Mouse (Mus musculus) B cell, adult 2 months (primary cell): Measurements from ENCODE around the gene Cytip.
A peak's percentile ranks its signal among the peaks of the same experiment; 100 is the strongest.

Experiments used
- DNase-seq, 2 experiments: peaks; one replicate each; pipeline ENCODE4 v3.0.0; 2022

The Cytip gene

DNA sequence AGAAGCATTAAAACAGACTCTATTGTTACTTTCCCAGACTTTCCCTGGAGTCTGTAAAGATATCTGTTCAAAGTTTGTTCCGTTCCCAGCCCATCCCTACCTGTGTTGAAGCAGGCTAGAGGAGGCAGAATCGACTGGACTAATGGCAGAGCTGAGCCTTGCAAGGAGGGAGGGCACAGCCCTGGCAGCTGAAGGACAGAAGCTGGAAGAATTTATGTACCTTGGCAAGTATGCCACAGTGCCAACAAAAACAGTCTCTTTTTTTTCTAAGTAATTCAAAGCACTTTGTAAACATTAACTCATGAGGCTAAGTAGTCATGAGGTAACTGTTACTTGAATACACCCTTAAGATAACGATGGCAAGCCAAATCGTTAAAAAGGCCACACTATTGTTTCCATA, at the start of gene Cytip:
Gene Cytip (minus strand): TSS at position 187 of the 400 bp plus-strand sequence.
- DNase-seq: no peak

DNA sequence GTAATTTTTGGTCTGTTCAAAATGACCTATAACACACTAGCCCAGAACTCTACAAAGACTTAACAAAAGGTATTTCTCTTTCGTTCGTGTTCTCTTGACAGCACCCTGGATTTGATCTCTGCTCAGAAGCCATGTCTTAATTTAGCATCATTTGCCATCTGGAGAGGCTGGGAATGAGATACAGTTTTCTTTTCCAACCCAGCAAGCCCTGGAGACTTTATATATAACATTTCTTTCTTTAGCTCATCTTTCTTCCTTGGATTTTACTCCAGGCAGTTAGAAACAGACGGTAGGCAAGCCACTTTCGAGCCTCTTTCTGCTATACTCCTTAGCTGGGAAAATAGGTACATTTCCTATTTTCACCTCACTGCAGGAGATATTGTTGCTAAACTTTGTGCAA, 45.3 kb upstream of the Cytip start:
- DNase-seq: no peak

DNA sequence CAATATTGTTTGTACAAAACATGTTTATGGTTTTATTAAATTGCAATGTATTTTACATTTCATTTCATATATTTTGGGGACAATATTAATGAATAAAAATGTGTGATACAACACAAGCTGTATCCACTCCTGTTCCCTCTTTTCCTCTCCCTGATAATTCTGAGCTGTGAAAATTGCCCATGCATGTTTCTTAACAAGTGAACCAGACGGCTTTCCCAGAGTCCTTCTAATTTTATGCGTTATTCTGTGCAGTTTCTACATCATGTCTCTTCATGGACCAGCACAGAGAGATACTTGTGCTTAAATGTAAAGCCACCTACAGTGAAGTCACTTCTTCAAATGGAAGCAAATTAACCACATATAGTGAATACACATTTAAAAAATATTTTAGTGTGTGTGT, 42.2 kb upstream of the Cytip start:
- no peak for DNase-seq

DNA sequence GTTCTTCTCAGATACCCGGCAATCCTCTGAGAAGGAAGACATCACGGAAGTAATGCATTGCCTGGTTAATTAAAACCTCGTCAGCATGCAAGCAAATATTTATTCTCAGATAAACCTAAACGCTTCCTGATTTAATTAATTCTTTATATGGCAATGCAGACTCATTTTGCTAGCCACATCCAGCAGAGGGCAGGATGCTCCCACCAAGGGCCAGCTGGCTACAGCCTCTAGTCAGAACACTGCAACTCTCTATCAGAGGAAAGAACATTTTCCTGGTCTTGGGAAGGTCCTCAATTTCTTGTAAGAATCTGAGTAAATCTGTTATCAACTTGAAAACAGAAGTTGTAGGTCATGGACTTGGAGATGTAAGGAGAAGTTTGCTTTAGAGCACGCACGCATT, 4.1 kb upstream of the Cytip start:
- DNase-seq: peak; percentile 71 to 75

- peak in 1 of 2 experiments; percentile 22 for DNase-seq
These were observed 1.5 kb upstream of the Cytip start for GRCm38 (mm10) chr2:58196880-58197279.

DNA sequence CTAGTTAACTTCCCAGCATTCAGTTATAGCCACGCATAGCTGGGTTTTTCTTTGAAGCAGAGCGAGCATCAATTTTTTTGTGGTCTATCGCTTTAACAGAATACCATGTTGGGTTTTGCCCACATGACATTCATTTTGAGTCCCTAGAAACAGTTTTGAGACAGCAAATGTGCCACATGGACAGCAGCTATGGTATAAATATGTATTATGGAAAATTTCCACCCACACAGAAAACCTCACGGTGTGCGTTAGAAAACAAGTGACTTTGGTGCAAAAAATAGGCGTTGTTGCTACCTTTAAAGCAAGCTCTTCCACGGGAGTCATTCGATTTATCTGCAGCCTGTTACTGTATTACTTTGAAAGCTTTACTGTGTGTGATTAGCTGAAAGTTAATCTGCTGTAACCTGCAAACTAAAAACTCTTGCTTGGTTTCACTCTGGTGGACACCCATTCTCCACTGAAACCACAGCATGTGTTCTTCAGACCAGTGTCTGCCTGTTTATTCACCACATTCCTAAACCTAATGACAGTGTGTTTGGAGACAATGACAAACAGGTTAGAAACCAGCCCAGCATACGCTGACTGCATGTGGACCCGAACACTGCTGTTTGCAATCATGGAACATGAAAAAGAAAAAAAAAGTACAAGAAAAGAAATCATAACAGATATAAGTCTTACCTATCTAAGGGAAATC, 763 bp downstream of the Cytip start:
- DNase-seq: no peak

GRCm38 (mm10) chr2:58192160-58192559, 3.2 kb downstream of the Cytip start:
- no peak for DNase-seq

- no peak for DNase-seq
These were observed 5.8 kb downstream of the Cytip start for GRCm38 (mm10) chr2:58189501-58189900.

DNA sequence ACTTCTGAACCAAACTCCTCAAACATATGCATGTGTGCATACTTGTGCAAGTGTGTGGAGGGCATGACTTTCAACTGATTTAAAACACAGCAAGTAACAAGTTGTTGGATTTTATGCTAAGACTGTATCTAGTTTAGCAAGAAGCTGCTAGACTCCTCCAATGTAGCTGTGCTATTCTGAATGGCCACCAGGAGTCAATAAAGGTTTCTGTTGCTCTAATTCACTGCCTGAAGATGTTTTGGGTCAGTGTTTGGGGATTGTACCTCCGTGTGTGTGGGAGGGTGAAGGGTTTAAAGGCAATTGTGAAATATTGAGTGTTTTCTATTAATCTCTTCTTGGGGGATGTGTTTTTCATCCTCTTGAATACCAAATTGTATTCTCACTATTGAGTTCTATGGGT, 6.4 kb downstream of the Cytip start:
- DNase-seq: peak; percentile 35 to 43

- DNase-seq: no peak
These were observed 7.9 kb downstream of the Cytip start for GRCm38 (mm10) chr2:58187310-58188051.

DNA sequence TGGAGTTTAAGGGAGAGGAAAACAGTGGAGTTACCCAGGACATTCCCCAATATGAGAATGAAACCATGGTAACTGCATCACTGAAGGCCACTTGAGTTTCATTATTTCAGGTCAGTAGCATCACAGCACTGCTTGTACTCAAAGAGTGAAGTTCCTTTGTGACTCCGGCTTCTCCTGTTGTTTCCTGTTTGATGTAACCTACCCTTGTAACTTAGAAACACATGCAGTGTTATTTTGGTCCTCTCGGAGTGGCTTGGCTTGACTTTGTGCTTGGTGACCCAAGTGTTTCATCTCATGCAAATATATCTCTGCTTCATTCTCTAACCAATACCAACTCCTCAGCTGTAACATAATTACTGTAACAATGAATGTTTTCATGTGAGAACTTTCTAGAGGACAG, 11.1 kb downstream of the Cytip start:
- peak; percentile 48 to 62 for DNase-seq

DNA sequence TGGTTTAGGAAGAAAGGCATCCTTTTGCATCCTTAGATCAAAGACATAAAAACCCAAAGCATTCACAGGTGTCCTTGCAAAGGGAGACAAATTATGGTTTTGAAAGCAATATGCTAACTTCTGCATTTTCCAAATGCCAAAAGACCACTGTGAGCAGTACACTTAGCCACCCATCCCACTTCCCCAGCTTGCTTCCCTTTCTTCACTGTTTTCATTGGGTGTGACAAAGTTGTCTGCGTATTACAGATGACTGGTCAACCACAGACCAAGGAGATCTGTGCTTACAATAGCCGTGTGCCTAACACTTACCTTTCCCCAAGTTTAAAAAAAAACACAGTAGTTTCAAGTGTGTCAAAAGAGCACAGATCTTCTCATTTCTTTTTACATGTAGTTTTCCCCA, 11.7 kb downstream of the Cytip start:
- peak; percentile 58 to 61 for DNase-seq

- DNase-seq: no peak
These were observed 14.6 kb downstream of the Cytip start for GRCm38 (mm10) chr2:58180776-58181175.

DNA sequence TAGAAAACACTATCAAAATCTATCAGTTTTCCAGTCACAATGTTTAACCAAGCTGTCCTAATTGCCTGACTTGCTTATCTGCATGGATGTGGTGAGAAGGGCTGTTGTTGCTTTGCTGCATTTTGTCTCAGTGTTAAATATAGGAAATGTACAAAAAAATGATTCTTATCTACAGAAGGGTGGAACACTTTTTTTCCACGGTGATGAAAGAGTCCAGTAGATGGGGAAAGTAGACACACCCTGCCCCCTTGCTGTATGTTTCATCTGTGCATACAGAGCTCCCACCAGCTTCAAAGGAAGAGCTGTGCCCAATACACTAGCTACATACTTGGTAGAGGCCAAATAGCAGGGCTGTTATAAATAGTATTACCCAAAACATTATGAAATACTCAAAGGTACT, 16.3 kb downstream of the Cytip start:
- no peak for DNase-seq

DNA sequence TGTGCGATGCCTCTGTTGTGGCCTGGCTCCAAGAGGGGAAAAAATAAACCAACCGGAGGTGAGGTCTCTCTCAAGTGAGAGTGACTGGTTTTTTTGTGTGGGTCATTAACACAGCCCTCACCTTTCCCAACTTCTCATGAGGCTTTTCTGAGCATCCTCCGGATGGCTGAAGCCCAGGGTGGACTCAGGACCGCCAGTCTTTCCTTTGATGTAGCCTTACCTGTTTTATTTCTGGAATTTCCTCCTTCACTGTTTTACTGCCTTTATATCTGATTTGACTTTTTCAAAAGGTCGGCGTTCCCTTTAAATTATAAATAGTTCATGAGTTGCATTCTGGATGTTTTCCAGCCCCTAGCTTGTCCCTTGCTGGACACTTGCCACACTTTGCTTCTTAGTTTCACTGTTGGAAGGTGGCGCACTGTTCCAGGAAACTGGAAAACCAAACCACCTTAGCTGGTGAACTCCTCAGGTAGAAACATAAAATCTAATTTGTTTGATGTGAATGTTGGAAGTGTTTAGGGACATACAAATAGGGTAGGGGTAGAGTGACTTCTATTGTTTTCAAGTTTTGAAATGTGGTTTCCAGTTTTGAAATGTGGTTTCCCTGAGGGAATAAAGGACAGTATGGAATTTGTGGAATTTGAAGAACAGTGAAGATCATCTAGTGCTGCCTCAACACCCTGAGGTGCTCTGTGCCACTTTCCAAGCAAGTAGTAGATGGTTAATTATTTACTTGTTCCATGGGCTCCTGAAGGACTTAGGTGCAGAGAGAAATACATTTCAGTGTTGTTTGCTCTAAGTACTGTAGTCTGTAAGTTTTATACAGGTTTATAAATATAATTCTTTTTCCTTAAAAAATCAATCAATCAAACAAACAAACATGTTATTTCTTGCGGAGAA, 19.7 kb downstream of the Cytip start:
- DNase-seq: no peak

- no peak for DNase-seq
These were observed 20.7 kb downstream of the Cytip start for GRCm38 (mm10) chr2:58174476-58175286.

DNA sequence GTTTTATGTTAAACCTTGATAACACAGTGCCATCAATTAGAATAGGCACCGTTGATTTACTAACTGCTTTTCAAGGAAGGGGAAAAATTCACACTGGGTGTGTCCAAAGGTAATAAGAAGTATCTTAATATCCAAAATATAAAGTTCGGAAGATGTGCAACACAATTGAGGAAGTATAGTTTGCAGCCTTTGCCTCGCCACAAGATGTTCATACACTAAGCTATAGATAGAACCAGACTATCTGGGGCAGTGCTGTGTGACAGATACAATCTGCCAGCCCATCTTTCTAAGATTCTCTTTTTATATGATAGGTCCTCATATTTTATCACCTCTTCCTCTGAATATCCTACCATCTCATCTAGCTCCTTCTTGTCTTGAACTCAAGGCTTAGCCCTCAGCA, 22.4 kb downstream of the Cytip start:
- no peak for DNase-seq

- DNase-seq: no peak
These were observed 26.2 kb downstream of the Cytip start for GRCm38 (mm10) chr2:58169173-58169572.

DNA sequence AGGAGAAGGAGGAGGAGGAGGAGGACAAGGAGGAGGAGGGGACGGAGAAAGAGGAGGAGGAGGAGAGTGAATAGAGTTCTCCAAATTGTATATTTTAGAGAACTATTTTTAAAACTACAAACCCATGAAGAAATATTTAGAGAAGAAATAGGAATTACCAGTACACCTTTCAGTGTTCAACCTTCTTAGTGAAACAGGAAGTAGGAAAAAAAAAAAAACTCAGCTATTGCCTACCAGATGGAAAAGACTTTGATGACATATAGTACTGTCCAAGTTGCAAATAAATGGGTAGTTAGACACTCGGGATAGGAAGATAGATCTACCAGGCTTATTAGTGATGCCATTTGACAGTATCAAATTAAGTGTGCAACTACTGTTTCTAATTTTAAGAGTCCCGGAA, 27.7 kb downstream of the Cytip start:
- no peak for DNase-seq

GRCm38 (mm10) chr2:58166764-58167163, 28.6 kb downstream of the Cytip start:
- DNase-seq: no peak

DNA sequence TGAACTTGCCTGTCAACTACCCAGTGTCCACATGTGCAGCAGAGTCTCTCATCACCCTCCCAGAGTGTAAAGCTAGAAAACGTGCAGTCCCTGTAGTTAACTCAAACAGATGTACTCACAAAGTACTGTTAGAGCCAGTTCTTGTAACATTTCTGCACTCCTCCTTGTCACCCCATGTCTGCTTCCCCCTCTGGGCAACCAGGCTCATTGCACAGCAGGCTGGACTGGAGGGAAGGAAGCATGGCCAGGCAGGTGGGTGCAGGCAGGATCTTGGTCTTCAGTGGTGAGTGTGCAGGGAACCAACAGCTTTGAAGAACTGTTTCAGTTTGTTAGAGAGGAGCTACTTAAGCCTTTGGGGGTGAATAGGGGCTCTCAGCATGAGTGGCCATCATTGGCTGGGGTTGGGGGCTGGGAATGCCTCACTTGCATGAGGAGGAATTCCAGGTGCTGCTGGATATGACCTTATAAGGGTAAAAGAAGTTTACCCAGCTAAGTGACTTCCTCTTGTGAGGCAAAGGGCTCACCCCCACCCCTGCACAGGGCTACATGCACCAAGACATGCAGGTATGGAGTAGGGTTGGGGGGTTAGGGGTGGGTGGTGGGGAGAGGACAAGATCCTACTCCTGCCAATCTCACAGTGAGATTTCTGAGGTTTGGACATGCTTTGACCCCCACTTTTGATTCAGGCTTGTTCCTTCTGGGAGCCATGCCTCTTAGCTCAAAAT, 31.7 kb downstream of the Cytip start:
- DNase-seq: peak; percentile 55 to 62

GRCm38 (mm10) chr2:58161813-58162212, 33.5 kb downstream of the Cytip start:
- DNase-seq: no peak
